Mouse (Mus musculus): ENCODE data around the gene Atp6v0a1. TPM values are rescaled to one million over a fixed set of nuclear protein-coding genes. Genes with fewer than 3 reads are reported as not detected.
"Not testable (repeated sequence)": the region's sequence is repeated elsewhere in the genome, so short reads cannot be mapped to it uniquely, and the experiment has no call there.

Atp6v0a1 gene
- polyA plus RNA-seq, 1 experiment = 294 TPM

DNA sequence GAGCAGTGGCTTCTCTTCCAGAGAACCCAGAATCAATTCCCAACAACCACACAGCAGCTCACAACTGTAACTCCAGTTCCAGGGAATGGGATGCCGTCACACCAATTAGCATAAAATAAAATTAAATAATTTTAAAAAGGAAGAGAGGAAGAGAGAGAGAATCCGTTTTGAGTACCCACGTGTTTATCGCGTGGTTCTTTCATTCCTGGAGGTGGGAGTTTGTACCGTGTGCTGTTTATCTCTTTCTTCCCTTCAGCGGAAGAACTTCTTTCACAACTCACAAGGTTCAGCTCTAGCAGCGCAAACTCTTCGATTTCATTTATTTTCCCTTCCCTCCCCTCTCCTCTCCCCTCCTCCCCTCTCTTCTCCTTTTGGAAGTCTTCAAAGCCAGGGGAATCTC lies 15.0 kb upstream of the Atp6v0a1 start:
- no peaks in the 10 kb centered on the region for H3K27me3 ChIP-seq (ENCODE audit: control insufficient read depth, insufficient read depth, low read length)
- WGBS = 67% methylated on average over 9 of the region's 9 CpGs
- no peak overlapping the region for H3K27ac ChIP-seq (ENCODE audit: insufficient read depth, low read length)
- DNase-seq = no peak
- no peaks in the 10 kb centered on the region for H3K4me1 ChIP-seq (ENCODE audit: control insufficient read depth, insufficient read depth, low read length)
- no peak overlapping the region for H3K4me3 ChIP-seq (replicated peaks; ENCODE audit: insufficient read depth, low read depth, low read length)
- no peak for TF ChIP-seq POLR2A (IDR thresholded peaks at IDR 0.05; ENCODE audit: borderline replicate concordance, insufficient read depth, low read length)
- TF ChIP-seq CTCF (IDR thresholded peaks at IDR 0.05; ENCODE audit: borderline replicate concordance, insufficient read depth, low read depth, low read length) = no peak

DNA sequence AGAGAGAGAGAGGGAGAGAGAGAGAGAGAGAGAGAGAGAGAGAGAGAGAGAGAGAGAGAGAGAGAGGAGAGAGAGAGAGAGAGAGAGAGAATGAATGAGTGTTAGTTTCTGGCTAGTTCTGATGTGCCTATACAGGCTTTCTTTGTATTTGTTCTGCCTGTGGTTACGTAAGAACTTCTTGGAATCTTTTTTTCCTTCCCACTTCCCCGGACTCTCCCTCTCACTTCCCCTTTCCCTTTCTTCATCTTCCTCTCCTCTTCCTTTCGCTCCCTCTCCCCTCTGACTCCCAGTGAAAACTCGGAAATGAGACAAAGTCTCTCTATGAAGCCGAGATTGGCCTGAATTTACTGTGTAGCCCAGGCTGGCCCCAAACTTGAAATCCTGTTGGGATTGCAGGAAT lies 14.6 kb upstream of the Atp6v0a1 start:
- TF ChIP-seq CTCF (IDR thresholded peaks at IDR 0.05; ENCODE audit: borderline replicate concordance, insufficient read depth, low read depth, low read length) (no peak), POLR2A (IDR thresholded peaks at IDR 0.05; ENCODE audit: borderline replicate concordance, insufficient read depth, low read length) (no peak)
- Histone ChIP-seq H3K27ac (ENCODE audit: insufficient read depth, low read length) (no peak overlapping the region), H3K4me1 (ENCODE audit: control insufficient read depth, insufficient read depth, low read length) (no peaks in the 10 kb centered on the region), H3K27me3 (ENCODE audit: control insufficient read depth, insufficient read depth, low read length) (no peaks in the 10 kb centered on the region), H3K4me3 (replicated peaks; ENCODE audit: insufficient read depth, low read depth, low read length) (no peak overlapping the region)
- WGBS = 78% methylated on average over 5 of the region's 5 CpGs
- no peak for DNase-seq

DNA sequence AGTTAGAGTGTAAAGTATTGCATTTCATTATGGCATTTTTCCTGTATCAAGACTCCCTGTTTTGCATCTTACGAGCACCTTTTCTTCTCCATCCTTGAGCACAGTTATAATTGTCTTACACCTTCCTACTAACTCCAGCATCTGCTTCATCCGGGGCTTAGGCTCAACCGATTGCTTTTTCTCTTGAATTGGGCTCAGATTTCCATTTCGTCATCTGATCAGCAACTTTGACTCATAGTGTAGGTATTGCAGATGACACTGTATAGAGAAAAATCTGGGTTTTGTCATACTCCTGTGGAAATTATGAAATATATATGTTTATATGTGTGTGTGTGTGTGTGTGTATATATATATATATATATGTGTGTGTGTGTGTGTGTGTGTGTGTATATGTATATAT lies 12.8 kb upstream of the Atp6v0a1 start:
- Histone ChIP-seq H3K27ac (ENCODE audit: insufficient read depth, low read length) (no peak overlapping the region), H3K27me3 (ENCODE audit: control insufficient read depth, insufficient read depth, low read length) (no peaks in the 10 kb centered on the region), H3K4me1 (ENCODE audit: control insufficient read depth, insufficient read depth, low read length) (no peaks in the 10 kb centered on the region), H3K4me3 (replicated peaks; ENCODE audit: insufficient read depth, low read depth, low read length) (no peak overlapping the region)
- WGBS = 87% methylated on average over 4 of the region's 4 CpGs
- no peak for TF ChIP-seq POLR2A (IDR thresholded peaks at IDR 0.05; ENCODE audit: borderline replicate concordance, insufficient read depth, low read length)
- no peak for TF ChIP-seq CTCF (IDR thresholded peaks at IDR 0.05; ENCODE audit: borderline replicate concordance, insufficient read depth, low read depth, low read length)
- no peak for DNase-seq

DNA sequence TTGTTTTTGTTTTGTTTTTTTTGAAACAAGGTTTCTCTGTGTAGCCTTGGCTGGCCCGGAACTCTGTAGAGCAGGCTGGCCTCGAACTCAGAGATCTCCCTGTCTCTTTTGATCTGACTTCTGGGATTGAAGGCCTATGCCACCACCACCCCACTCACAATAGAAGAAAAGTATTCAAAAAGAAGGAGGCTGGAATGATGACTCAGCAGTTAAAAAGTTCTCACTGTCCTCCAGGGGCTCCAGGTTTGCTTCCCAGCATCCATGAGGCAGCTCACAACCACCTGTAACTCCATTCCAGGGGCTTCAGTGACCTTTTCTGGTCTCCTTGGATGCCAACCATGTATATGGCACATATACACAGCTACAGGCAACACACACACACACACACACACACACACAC lies 10.4 kb upstream of the Atp6v0a1 start:
- Histone ChIP-seq H3K4me3 (replicated peaks; ENCODE audit: insufficient read depth, low read depth, low read length) (no peak overlapping the region), H3K27me3 (ENCODE audit: control insufficient read depth, insufficient read depth, low read length) (no peaks in the 10 kb centered on the region), H3K27ac (ENCODE audit: insufficient read depth, low read length) (no peak overlapping the region), H3K4me1 (ENCODE audit: control insufficient read depth, insufficient read depth, low read length) (no peaks in the 10 kb centered on the region)
- TF ChIP-seq POLR2A (IDR thresholded peaks at IDR 0.05; ENCODE audit: borderline replicate concordance, insufficient read depth, low read length) (no peak), CTCF (IDR thresholded peaks at IDR 0.05; ENCODE audit: borderline replicate concordance, insufficient read depth, low read depth, low read length) (no peak)
- 88% methylated on average over 2 of the region's 2 CpGs for WGBS
- no peak for DNase-seq

DNA sequence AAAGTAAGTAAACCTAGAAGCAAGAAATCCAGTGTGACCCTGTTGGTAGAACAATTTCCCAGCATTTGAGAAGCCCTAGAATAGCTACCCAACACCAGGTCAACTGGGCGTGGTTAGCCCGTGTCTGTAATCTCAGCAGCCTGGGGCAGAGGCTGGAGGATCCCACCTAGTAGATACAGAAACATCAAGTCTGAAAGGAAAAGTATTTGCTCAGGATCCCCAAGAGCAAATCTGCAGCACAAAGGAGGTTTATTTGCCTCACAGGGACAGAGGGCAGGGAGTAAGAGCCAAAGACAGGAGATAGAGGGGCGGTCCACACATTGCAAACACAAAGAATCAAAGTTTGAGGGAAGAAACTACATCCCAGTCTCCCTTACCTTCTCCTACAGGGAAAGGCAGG lies 10.0 kb upstream of the Atp6v0a1 start:
- TF ChIP-seq POLR2A (IDR thresholded peaks at IDR 0.05; ENCODE audit: borderline replicate concordance, insufficient read depth, low read length) = no peak
- no peak for TF ChIP-seq CTCF (IDR thresholded peaks at IDR 0.05; ENCODE audit: borderline replicate concordance, insufficient read depth, low read depth, low read length)
- no peak for DNase-seq
- H3K4me3 ChIP-seq (replicated peaks; ENCODE audit: insufficient read depth, low read depth, low read length) = no peak overlapping the region
- 81% methylated on average over 3 of the region's 3 CpGs for WGBS
- H3K27ac ChIP-seq (ENCODE audit: insufficient read depth, low read length) = no peak overlapping the region
- no peaks in the 10 kb centered on the region for H3K27me3 ChIP-seq (ENCODE audit: control insufficient read depth, insufficient read depth, low read length)
- H3K4me1 ChIP-seq (ENCODE audit: control insufficient read depth, insufficient read depth, low read length) = no peaks in the 10 kb centered on the region

DNA sequence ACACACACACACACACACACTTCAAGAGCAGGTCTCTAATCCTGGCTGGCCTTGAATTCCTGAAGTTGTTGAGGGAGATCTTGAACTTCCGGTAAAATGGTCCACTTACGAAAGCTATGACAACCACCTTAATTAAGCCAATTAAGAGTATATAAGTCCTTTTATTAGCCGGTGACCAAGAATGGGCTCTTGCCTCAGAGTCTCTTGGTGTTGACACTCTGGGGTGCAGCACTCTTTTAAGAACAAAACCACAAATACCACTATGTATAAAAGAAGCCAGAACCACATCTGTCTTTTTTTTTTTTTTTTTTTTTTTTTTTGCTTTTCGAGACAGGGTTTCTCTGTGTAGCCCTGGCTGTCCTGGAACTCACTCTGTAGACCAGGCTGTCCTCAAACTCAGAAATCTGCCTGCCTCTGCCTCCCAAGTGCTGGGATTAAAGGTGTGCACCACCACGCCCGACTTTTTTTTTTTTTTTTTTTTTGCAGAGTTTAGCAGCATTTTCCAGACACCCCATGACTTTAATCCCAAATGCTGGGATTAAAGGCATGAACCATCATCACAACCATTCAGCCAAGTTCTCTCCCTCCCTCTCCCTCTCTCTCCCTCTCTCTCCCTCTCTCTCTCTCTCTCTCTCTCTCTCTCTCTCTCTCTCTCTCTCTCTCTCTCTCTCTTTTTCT lies 7.2 kb upstream of the Atp6v0a1 start:
- H3K4me1 ChIP-seq (ENCODE audit: control insufficient read depth, insufficient read depth, low read length); H3K27me3 ChIP-seq (ENCODE audit: control insufficient read depth, insufficient read depth, low read length); H3K27ac ChIP-seq (ENCODE audit: insufficient read depth, low read length); H3K4me3 ChIP-seq (replicated peaks; ENCODE audit: insufficient read depth, low read depth, low read length); DNase-seq: not testable (repeated sequence)
- 80% methylated on average over 6 of the region's 6 CpGs for WGBS

DNA sequence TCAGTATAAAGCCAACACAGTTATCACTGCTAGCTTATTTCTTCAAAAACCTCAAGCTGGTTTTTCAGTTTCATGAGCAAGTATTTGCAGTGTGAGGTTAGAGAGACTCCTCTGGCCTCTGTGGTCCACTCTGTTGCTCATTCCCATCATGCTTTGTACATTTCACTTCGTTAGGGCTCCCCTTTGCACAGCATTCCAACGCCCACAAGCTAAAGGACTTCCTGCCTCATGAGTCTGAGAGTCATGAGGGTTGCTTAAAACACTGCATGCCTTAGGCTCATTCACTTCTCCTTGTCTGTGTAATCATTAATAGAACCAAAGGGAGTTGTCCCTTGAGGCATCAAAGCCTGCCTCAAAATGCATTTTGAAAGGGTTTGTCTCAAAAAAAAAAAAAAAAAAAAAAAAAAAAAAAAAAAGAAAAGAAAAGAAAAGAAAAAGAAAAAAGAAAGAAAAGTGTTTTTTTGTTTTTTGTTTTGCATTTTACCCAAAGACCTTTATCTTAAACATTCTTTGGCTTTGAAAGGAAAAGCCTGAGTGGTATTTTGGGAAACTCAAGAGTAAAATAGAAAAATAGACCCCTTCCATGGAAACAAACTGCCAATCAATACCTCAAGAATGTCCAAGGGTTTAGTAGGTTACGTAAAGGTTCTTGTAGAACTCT lies 6.1 kb upstream of the Atp6v0a1 start:
- TF ChIP-seq CTCF (IDR thresholded peaks at IDR 0.05; ENCODE audit: borderline replicate concordance, insufficient read depth, low read depth, low read length) = no peak
- TF ChIP-seq POLR2A (IDR thresholded peaks at IDR 0.05; ENCODE audit: borderline replicate concordance, insufficient read depth, low read length) = no peak
- Histone ChIP-seq H3K4me1 (ENCODE audit: control insufficient read depth, insufficient read depth, low read length) (no peaks in the 10 kb centered on the region), H3K27ac (ENCODE audit: insufficient read depth, low read length) (no peak overlapping the region), H3K4me3 (replicated peaks; ENCODE audit: insufficient read depth, low read depth, low read length) (no peak overlapping the region), H3K27me3 (ENCODE audit: control insufficient read depth, insufficient read depth, low read length) (no peaks in the 10 kb centered on the region; the same call in 1 of the 2 replicates)
- no peak for DNase-seq
- 62% methylated on average over 3 of the region's 3 CpGs for WGBS
